Mouse (Mus musculus): ENCODE results near the gene Slc25a5. TPM values are rescaled to one million over a fixed set of nuclear protein-coding genes. Genes with fewer than 3 reads are reported as not detected.

The Slc25a5 gene
- polyA plus RNA-seq (2015; fragmentation: Nextera tagmentation; extraction: Ambion mirVana), result 1,543 and 1,561 TPM in 2 replicates

DNA sequence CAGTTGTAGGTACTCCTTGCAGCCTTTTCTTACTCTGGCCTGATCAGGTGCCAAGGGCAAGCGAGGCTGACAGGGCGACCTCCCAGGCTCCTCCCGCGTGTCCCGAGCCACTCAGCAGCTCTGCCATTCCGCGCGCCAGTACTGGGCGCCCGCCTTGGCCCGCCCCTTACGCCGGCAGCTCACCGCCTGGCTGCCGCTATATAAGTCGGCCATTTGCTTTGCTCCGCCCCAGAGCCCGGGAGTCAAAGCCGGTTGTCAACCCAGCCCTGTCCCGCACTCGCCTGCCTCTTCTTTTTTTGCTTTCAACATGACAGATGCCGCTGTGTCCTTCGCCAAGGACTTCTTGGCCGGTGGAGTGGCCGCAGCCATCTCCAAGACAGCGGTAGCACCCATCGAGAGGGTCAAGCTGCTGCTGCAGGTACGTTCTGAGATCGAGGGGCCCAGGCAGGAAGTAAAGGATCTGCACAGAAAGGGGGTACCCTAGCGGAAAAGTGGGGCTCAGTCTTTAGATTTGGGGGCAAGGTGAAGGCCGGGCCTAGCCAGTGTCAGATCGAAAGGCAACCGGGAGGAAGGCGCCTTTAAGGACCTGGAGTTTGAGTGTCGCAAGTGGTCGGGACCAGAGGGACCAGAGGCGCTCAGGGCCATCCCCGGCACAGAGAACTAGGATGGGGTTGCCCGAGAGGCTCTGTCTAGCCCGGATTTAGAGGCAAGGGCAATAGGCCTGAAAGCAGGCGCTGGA is at the start of gene Slc25a5:
Gene Slc25a5, plus strand, starts transcription at position 228 of the 739 bp plus-strand sequence.
- Histone ChIP-seq H3K27ac (peak within 1 kb of the TSS; percentile 90), H3K4me2 (ENCODE audit: low read length) (peak within 1 kb of the TSS; percentile 54), H3K36me3 (ENCODE audit: insufficient read depth, low read length) (no peaks in the 10 kb centered on the region), H3K9me3 (replicated peaks; ENCODE audit: low read length) (no peaks in the 10 kb centered on the region), H3K9ac (ENCODE audit: low read depth, low read length) (peak within 1 kb of the TSS; percentile 71), H3K4me3 (replicated peaks; ENCODE audit: low read depth, low read length) (peak within 1 kb of the TSS; percentile 54), H3K27me3 (ENCODE audit: insufficient read depth, low read length) (no peaks in the 10 kb centered on the region), H3K4me1 (replicated peaks; ENCODE audit: insufficient read depth, low read length) (no peaks in the 10 kb centered on the region)
- 25% methylated on average over 41 of the region's 41 CpGs for WGBS
- TF ChIP-seq CTCF (IDR thresholded peaks at IDR 0.05; ENCODE audit: low read depth), result no peak
- DNase-seq (ENCODE audit: low spot score) (peak; percentile 88), ATAC-seq (replicated peaks; ENCODE audit: low FRiP score, low read depth) (peak; percentile 94)

DNA sequence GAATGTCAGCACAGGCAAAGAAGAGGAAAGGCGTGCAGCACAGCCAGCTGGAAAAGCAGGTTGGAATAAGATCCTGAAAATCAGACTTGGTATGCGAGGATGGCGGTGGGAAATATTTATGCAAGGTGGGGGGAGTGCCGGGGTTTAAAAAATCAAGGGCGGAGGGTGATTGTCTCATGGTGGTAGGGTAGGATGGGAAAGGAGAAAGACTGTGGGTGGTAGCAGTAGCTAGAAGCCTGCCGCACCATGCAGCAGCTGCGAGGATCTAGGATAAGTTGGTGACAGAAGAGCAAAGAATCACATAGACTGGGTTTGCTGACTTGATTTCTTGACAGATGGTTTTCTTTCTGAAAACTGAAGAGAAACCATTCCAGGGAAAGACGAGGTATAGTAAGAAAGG is 48.7 kb upstream of the Slc25a5 start:
- no peak overlapping the region for H3K9ac ChIP-seq (ENCODE audit: low read depth, low read length)
- H3K27me3 ChIP-seq (ENCODE audit: insufficient read depth, low read length), result no peaks in the 10 kb centered on the region
- H3K4me1 ChIP-seq (replicated peaks; ENCODE audit: insufficient read depth, low read length), result no peaks in the 10 kb centered on the region
- H3K36me3 ChIP-seq (ENCODE audit: insufficient read depth, low read length), result no peaks in the 10 kb centered on the region
- no peak overlapping the region for H3K4me3 ChIP-seq (replicated peaks; ENCODE audit: low read depth, low read length)
- H3K9me3 ChIP-seq (replicated peaks; ENCODE audit: low read length), result no peaks in the 10 kb centered on the region
- ATAC-seq (replicated peaks; ENCODE audit: low FRiP score, low read depth) (no peak), DNase-seq (ENCODE audit: low spot score) (no peak)
- no peak for TF ChIP-seq CTCF (IDR thresholded peaks at IDR 0.05; ENCODE audit: low read depth)
- no peak overlapping the region for H3K4me2 ChIP-seq (ENCODE audit: low read length)
- no peak overlapping the region for H3K27ac ChIP-seq
- WGBS, result 74% methylated on average over 8 of the region's 8 CpGs

GRCm38 (mm10) chrX:36748573-36748972 is 46.9 kb upstream of the Slc25a5 start:
- Histone ChIP-seq H3K27me3 (ENCODE audit: insufficient read depth, low read length) (no peaks in the 10 kb centered on the region), H3K9me3 (replicated peaks; ENCODE audit: low read length) (no peaks in the 10 kb centered on the region), H3K27ac (no peak overlapping the region), H3K4me3 (replicated peaks; ENCODE audit: low read depth, low read length) (no peak overlapping the region), H3K4me2 (ENCODE audit: low read length) (no peak overlapping the region), H3K4me1 (replicated peaks; ENCODE audit: insufficient read depth, low read length) (no peaks in the 10 kb centered on the region), H3K36me3 (ENCODE audit: insufficient read depth, low read length) (no peaks in the 10 kb centered on the region), H3K9ac (ENCODE audit: low read depth, low read length) (no peak overlapping the region)
- ATAC-seq (replicated peaks; ENCODE audit: low FRiP score, low read depth) (0 out of 2 replicates have a peak, but pooled peaks have one; percentile 46), DNase-seq (ENCODE audit: low spot score) (peak; percentile 61)
- no peak for TF ChIP-seq CTCF (IDR thresholded peaks at IDR 0.05; ENCODE audit: low read depth)
- 43% methylated on average over 3 of the region's 3 CpGs for WGBS

DNA sequence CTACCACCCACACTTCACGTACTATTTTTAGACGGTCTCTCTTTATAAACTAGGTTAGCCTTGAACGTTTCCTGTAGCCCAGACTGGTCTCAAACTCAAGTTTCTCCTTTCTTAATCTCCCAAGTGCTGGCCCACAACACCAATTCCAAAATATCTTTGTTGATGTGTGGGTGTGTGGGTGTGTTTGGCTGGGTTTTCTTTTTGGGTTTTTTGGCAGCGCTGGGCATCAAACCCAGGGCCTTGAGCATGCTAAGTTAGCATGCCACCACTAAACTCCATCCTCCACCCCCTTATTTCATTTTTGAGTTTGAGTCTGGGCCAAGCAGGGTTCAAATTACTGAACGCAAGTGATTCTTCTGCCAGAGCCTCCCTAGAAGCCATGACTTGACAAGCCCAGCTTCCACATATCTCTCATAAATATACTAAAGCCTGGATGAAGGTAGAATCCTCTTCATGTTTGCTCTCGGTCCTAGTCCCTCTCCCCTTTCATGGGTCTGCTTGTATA is 46.1 kb upstream of the Slc25a5 start:
- 61% methylated on average over 6 of the region's 6 CpGs for WGBS
- Histone ChIP-seq H3K4me3 (replicated peaks; ENCODE audit: low read depth, low read length) (no peak overlapping the region), H3K27me3 (ENCODE audit: insufficient read depth, low read length) (no peaks in the 10 kb centered on the region), H3K9ac (ENCODE audit: low read depth, low read length) (no peak overlapping the region), H3K4me1 (replicated peaks; ENCODE audit: insufficient read depth, low read length) (no peaks in the 10 kb centered on the region), H3K36me3 (ENCODE audit: insufficient read depth, low read length) (no peaks in the 10 kb centered on the region), H3K27ac (no peak overlapping the region), H3K9me3 (replicated peaks; ENCODE audit: low read length) (no peaks in the 10 kb centered on the region), H3K4me2 (ENCODE audit: low read length) (no peak overlapping the region)
- ATAC-seq (replicated peaks; ENCODE audit: low FRiP score, low read depth) (no peak), DNase-seq (ENCODE audit: low spot score) (no peak)
- no peak for TF ChIP-seq CTCF (IDR thresholded peaks at IDR 0.05; ENCODE audit: low read depth)

GRCm38 (mm10) chrX:36750591-36750990 is 44.9 kb upstream of the Slc25a5 start:
- H3K27me3 ChIP-seq (ENCODE audit: insufficient read depth, low read length), result no peaks in the 10 kb centered on the region
- no peaks in the 10 kb centered on the region for H3K36me3 ChIP-seq (ENCODE audit: insufficient read depth, low read length)
- H3K4me3 ChIP-seq (replicated peaks; ENCODE audit: low read depth, low read length), result no peak overlapping the region
- H3K9me3 ChIP-seq (replicated peaks; ENCODE audit: low read length), result no peaks in the 10 kb centered on the region
- H3K27ac ChIP-seq, result no peak overlapping the region
- 55% methylated on average over 1 of the region's 1 CpGs for WGBS
- ATAC-seq (replicated peaks; ENCODE audit: low FRiP score, low read depth), result no peak
- H3K4me2 ChIP-seq (ENCODE audit: low read length), result no peak overlapping the region
- TF ChIP-seq CTCF (IDR thresholded peaks at IDR 0.05; ENCODE audit: low read depth), result no peak
- H3K9ac ChIP-seq (ENCODE audit: low read depth, low read length), result no peak overlapping the region
- H3K4me1 ChIP-seq (replicated peaks; ENCODE audit: insufficient read depth, low read length), result no peaks in the 10 kb centered on the region
- DNase-seq (ENCODE audit: low spot score), result no peak

DNA sequence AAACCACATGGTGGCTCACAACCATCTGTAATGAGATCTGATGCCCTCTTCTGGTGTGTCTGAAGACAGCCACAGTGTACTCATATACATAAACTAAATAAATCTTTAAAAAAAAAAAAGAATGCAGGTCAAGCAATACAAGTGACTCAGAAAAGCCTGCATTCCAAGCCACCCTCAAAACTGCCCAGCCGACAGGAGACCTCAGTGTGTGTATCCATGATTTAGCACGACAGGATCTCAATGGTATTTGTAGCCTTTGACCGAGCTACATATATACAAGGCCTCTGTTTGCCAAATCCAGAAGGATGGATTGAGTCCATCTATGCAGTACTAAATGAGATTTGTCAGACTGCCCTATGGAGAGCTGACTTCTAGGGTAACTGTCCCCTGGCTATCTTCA is 42.9 kb upstream of the Slc25a5 start:
- no peak overlapping the region for H3K9ac ChIP-seq (ENCODE audit: low read depth, low read length)
- no peaks in the 10 kb centered on the region for H3K36me3 ChIP-seq (ENCODE audit: insufficient read depth, low read length)
- WGBS, result 81% methylated on average over 3 of the region's 3 CpGs
- no peak for TF ChIP-seq CTCF (IDR thresholded peaks at IDR 0.05; ENCODE audit: low read depth)
- no peaks in the 10 kb centered on the region for H3K4me1 ChIP-seq (replicated peaks; ENCODE audit: insufficient read depth, low read length)
- DNase-seq (ENCODE audit: low spot score) (no peak), ATAC-seq (replicated peaks; ENCODE audit: low FRiP score, low read depth) (no peak)
- no peak overlapping the region for H3K4me3 ChIP-seq (replicated peaks; ENCODE audit: low read depth, low read length)
- no peak overlapping the region for H3K27ac ChIP-seq
- no peaks in the 10 kb centered on the region for H3K27me3 ChIP-seq (ENCODE audit: insufficient read depth, low read length)
- H3K9me3 ChIP-seq (replicated peaks; ENCODE audit: low read length), result no peaks in the 10 kb centered on the region
- no peak overlapping the region for H3K4me2 ChIP-seq (ENCODE audit: low read length)
